Mouse (Mus musculus): ENCODE results near the gene Gm11634. TPM values are rescaled to one million over a fixed set of nuclear protein-coding genes. Genes with fewer than 3 reads are reported as not detected.

Gm11634 gene
- total and polyA plus RNA-seq, 3 experiments = not detected

GRCm38 (mm10) chr11:101604116-101604515, 5.1 kb upstream of the Gm11634 start:
- no peaks in the 10 kb centered on the region for H3K36me3 ChIP-seq (replicated peaks in 1 of 2; ENCODE audit: control insufficient read depth in 1 of 2, insufficient read depth in 1 of 2, low read length in 1 of 2)
- 0 out of 4 replicates have a peak, but pooled peaks cover 0 to 2% of the 10 kb centered on the region in 2 experiments for H3K4me1 ChIP-seq (ENCODE audit: control insufficient read depth in 1 of 2, insufficient read depth in 2 of 2)
- no peaks in the 10 kb centered on the region for H3K79me2 ChIP-seq (replicated peaks; ENCODE audit: control insufficient read depth, extremely low read depth, insufficient read depth, poor library complexity, severe bottlenecking)
- H3K27ac ChIP-seq (ENCODE audit: insufficient read depth, low read depth) = no peak overlapping the region
- H3K4me3 ChIP-seq (replicated peaks in 1 of 3; ENCODE audit: low read depth in 2 of 3, low read length in 2 of 3, poor library complexity in 1 of 3) = no peak overlapping the region
- dilution Hi-C loops (cut with MboI; ENCODE audit: extremely low pct_ligation_motif_present, extremely low pct_unique_long_range_greater_than_20kb, low sequenced_read_pairs) = no loop called here
- peak overlapping the region; percentile 5 for H3K4me2 ChIP-seq (ENCODE audit: insufficient read depth, low read depth, poor library complexity, severe bottlenecking)
- in situ Hi-C loops (cut with MboI; ENCODE audit: low pct_ligation_motif_present, low pct_unique_long_range_greater_than_20kb, low sequenced_read_pairs) = no loop called here
- peaks cover 3% of the 10 kb centered on the region for H3K9me3 ChIP-seq (replicated peaks; ENCODE audit: low read length)
- H3K27me3 ChIP-seq (replicated peaks) = peaks cover 60% of the 10 kb centered on the region
- no peak for TF ChIP-seq MYC (IDR thresholded peaks at IDR 0.05; ENCODE audit: low read depth, low read length)
- no peak for TF ChIP-seq CHD2 (IDR thresholded peaks at IDR 0.05; ENCODE audit: low read length)
- TF ChIP-seq USF1 (IDR thresholded peaks at IDR 0.05; ENCODE audit: low read depth, low read length) = no peak
- TF ChIP-seq KAT2A (IDR thresholded peaks at IDR 0.05; ENCODE audit: insufficient replicate concordance, low read length) = no peak
- no peak for TF ChIP-seq TBP (conservative IDR thresholded peaks at IDR 0.05; ENCODE audit: low read depth, low read length)
- no peak for TF ChIP-seq TCF12 (IDR thresholded peaks at IDR 0.05; ENCODE audit: low read depth, low read length)
- no peak for TF ChIP-seq ELF1 (IDR thresholded peaks at IDR 0.05; ENCODE audit: low read depth, low read length)
- TF ChIP-seq JUN (IDR thresholded peaks at IDR 0.05; ENCODE audit: insufficient read depth, low read depth, low read length) = no peak
- TF ChIP-seq IRF4 (IDR thresholded peaks at IDR 0.05; ENCODE audit: low read depth, low read length) = no peak
- no peak for TF ChIP-seq ETS1 (conservative IDR thresholded peaks at IDR 0.05; ENCODE audit: low read depth, low read length)
- TF ChIP-seq RCOR1 (conservative IDR thresholded peaks at IDR 0.05; ENCODE audit: low read depth, low read length) = no peak
- no peak for TF ChIP-seq MXI1 (IDR thresholded peaks at IDR 0.05; ENCODE audit: low read depth, low read length)
- no peak for TF ChIP-seq POLR2A (IDR thresholded peaks at IDR 0.05; ENCODE audit: low read depth, low read length)
- no peak for TF ChIP-seq SIN3A (IDR thresholded peaks at IDR 0.05; ENCODE audit: low read length)
- TF ChIP-seq NELFE (IDR thresholded peaks at IDR 0.05; ENCODE audit: low read depth, low read length) = no peak
- no peak for TF ChIP-seq NRF1 (IDR thresholded peaks at IDR 0.05; ENCODE audit: low read depth, low read length)
- TF ChIP-seq SMC3 (IDR thresholded peaks at IDR 0.05; ENCODE audit: low read depth, low read length) = no peak
- TF ChIP-seq MAFK (IDR thresholded peaks at IDR 0.05; ENCODE audit: insufficient replicate concordance, low read length) = no peak
- no peak for TF ChIP-seq PAX5 (IDR thresholded peaks at IDR 0.05; ENCODE audit: low read length)
- no peak overlapping the region for H3K9ac ChIP-seq (ENCODE audit: insufficient read depth, low read depth)
- DNase-seq (ENCODE audit: extremely low read depth) = no peak

GRCm38 (mm10) chr11:101602491-101602890, 3.4 kb upstream of the Gm11634 start:
- in situ Hi-C loops (cut with MboI; ENCODE audit: low pct_ligation_motif_present, low pct_unique_long_range_greater_than_20kb, low sequenced_read_pairs) = no loop called here
- H3K4me3 ChIP-seq (replicated peaks in 1 of 3; ENCODE audit: low read depth in 2 of 3, low read length in 2 of 3, poor library complexity in 1 of 3) = no peak overlapping the region
- H3K36me3 ChIP-seq (replicated peaks in 1 of 2; ENCODE audit: control insufficient read depth in 1 of 2, insufficient read depth in 1 of 2, low read length in 1 of 2) = no peaks in the 10 kb centered on the region
- no peaks in the 10 kb centered on the region for H3K4me1 ChIP-seq (ENCODE audit: control insufficient read depth in 1 of 2, insufficient read depth in 2 of 2)
- no peaks in the 10 kb centered on the region for H3K79me2 ChIP-seq (replicated peaks; ENCODE audit: control insufficient read depth, extremely low read depth, insufficient read depth, poor library complexity, severe bottlenecking)
- H3K9ac ChIP-seq (ENCODE audit: insufficient read depth, low read depth) = no peak overlapping the region
- TF ChIP-seq GABPA (IDR thresholded peaks at IDR 0.05; ENCODE audit: insufficient replicate concordance, low read depth, low read length) (no peak), BHLHE40 (IDR thresholded peaks at IDR 0.05; ENCODE audit: low read depth, low read length) (no peak), NRF1 (IDR thresholded peaks at IDR 0.05; ENCODE audit: low read depth, low read length) (no peak), SIN3A (IDR thresholded peaks at IDR 0.05; ENCODE audit: low read length) (peak; percentile 59), ETS1 (conservative IDR thresholded peaks at IDR 0.05; ENCODE audit: low read depth, low read length) (no peak), ZMIZ1 (IDR thresholded peaks at IDR 0.05; ENCODE audit: low read depth, low read length) (no peak), RCOR1 (conservative IDR thresholded peaks at IDR 0.05; ENCODE audit: low read depth, low read length) (no peak)
- no peak overlapping the region for H3K4me2 ChIP-seq (ENCODE audit: insufficient read depth, low read depth, poor library complexity, severe bottlenecking)
- dilution Hi-C loops (cut with MboI; ENCODE audit: extremely low pct_ligation_motif_present, extremely low pct_unique_long_range_greater_than_20kb, low sequenced_read_pairs) = no loop called here
- DNase-seq (ENCODE audit: extremely low read depth) = peak; percentile 77
- H3K27me3 ChIP-seq (replicated peaks) = peaks cover 52% of the 10 kb centered on the region
- H3K27ac ChIP-seq (ENCODE audit: insufficient read depth, low read depth) = no peak overlapping the region
- H3K9me3 ChIP-seq (replicated peaks; ENCODE audit: low read length) = peaks cover 3% of the 10 kb centered on the region
